Mouse (Mus musculus): ENCODE measurements around the gene Catsperg1.

DNA sequence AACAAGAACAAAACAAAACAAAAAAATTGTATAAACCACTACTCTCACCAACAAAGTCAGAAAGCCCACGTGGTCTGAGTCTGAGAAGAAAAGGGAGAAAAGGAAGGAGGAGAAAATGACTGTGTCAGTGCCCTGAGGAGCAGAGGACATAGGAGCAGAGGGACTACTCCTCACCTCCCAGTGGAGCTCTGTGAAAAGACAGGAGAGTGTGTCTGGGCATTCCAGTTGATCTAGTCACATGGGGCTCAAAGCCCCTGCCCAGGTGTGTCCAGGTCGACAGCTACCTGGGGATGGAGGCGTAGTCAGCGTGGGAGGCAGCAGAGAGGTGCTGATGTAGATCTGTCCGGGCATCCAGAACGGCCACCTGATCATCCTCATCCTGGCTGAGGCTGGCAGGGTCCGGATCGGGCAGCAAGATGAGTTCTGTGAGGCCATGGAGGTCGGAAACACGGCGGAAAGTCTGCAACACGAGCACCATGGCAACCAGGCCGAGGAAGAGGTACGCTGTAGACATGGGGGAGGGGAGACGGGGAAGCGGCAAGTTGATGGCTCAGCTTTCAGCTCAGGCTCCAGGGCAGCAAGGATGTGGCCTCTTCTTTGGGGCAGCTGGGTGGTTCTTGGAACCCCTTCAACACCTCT is 11.0 kb upstream of the Catsperg1 start:
- TF ChIP-seq CTCF (IDR thresholded peaks at IDR 0.05; ENCODE audit: insufficient read depth, low read depth, low read length) (no peak), POLR2A (IDR thresholded peaks at IDR 0.05; ENCODE audit: insufficient read depth, low read depth, low read length) (no peak)
